ENCODE assay signal across 20 mouse cellular contexts in the genomic region with DNA sequence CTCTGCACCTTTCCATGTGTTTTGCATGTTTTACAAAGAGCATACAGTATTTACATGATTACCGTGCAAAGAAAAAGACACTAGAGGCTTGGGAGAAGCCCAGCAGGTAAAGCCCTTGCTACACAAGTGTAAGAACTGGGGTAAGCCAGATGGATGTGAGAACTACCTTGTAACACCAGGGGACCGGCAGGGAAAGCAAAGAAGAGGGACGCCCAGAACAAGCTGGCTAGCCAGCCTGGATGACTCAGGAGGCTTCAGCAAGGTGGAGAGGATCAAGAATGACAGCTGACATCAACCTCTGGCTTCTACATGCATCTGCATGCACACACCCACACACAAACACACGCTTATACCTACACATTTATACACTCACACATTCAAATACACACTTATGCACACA. TPM values are rescaled to one million over a fixed set of nuclear protein-coding genes. Genes with fewer than 3 reads are reported as not detected.
"Had no signal": no experiment of that assay in that cellular context is flagged by ENCODE, and none has a peak within 500 bp of the region (broad histone marks: within the 10 kb centered on the region; RNA-seq: fewer than 3 reads in every experiment).

No protein-coding gene starts in this region.

- H3K9me3 ChIP-seq: kidney, embryonic 15.5 days; liver, embryonic 13.5 days; neural tube, embryonic 12.5 days; neural tube, embryonic 15.5 days; stomach, embryonic 15.5 days had no signal

- H3K4me1 ChIP-seq: kidney, embryonic 15.5 days; liver, embryonic 13.5 days; neural tube, embryonic 12.5 days; neural tube, embryonic 15.5 days; stomach, embryonic 15.5 days had no signal

- H3K9ac ChIP-seq: kidney, embryonic 15.5 days; liver, embryonic 13.5 days; neural tube, embryonic 12.5 days; neural tube, embryonic 15.5 days; stomach, embryonic 15.5 days had no signal

- H3K4me3 ChIP-seq: kidney, embryonic 15.5 days; liver, embryonic 13.5 days; neural tube, embryonic 12.5 days; neural tube, embryonic 15.5 days; stomach, embryonic 15.5 days had no signal

- H3K36me3 ChIP-seq: kidney, embryonic 15.5 days; liver, embryonic 13.5 days; neural tube, embryonic 12.5 days; neural tube, embryonic 15.5 days; stomach, embryonic 15.5 days had no signal

- DNase-seq: kidney, adult 11 months; kidney, adult 8-10 months; kidney, postnatal 10 days; kidney, postnatal 4 days; liver, embryonic 13.5 days; lung, adult 2 months; lung, postnatal 14 days; lung, postnatal 4 days; midbrain, embryonic 14.5 days; right cerebral cortex, adult 18-20 months; right cerebral cortex, postnatal 14 days; right cerebral cortex, postnatal 4 days had no signal

- H3K27ac ChIP-seq: kidney, embryonic 15.5 days; liver, embryonic 13.5 days; neural tube, embryonic 12.5 days; neural tube, embryonic 15.5 days; stomach, embryonic 15.5 days had no signal

- H3K27me3 ChIP-seq: kidney, embryonic 15.5 days; liver, embryonic 13.5 days; neural tube, embryonic 12.5 days; neural tube, embryonic 15.5 days; stomach, embryonic 15.5 days had no signal

- H3K4me2 ChIP-seq: kidney, embryonic 15.5 days; liver, embryonic 13.5 days; midbrain, embryonic 11.5 days; neural tube, embryonic 12.5 days; neural tube, embryonic 15.5 days; stomach, embryonic 15.5 days had no signal

RNA-seq across cellular contexts. Expression of gene Tctex1d1, which starts 11.6 kb away (rescaled TPM):
- polyA plus RNA-seq: liver, adult 2 months; lung, adult 2 months; midbrain, embryonic 11.5 days had no signal

RNA-seq across cellular contexts. Expression of gene Insl5, which starts 36.6 kb away (rescaled TPM):
- polyA plus RNA-seq: liver, adult 2 months; liver, embryonic 13.5 days; liver, embryonic 16.5 days; lung, adult 2 months; lung, embryonic 16.5 days; midbrain, embryonic 14.5 days; stomach, embryonic 15.5 days had no signal
